Mouse (Mus musculus) kidney, embryonic 16.5 days (tissue): ENCODE data around the gene Sp3. TPM values are rescaled to one million over a fixed set of nuclear protein-coding genes. Genes with fewer than 3 reads are reported as not detected.

Source experiments
- ATAC-seq: fragments of 200-750 bp; cut with Nextera tagmentation; 2 replicates; pipeline ENCODE4 v1.8.0; 2017; ENCODE audit warnings: moderate TSS enrichment; ENCODE audit not compliant: low FRiP score, low TSS enrichment
- H3K27ac ChIP-seq: fragments of 300-500 bp; sonication (generic); 2 replicates; pipeline ENCODE4 v1.5.1; 2014; ENCODE audit warnings: low read length
- H3K27me3 ChIP-seq: fragments of 300-500 bp; sonication (generic); 2 replicates; pipeline ENCODE4 v1.6.1; 2014; ENCODE audit warnings: low read length, control low read depth, mixed read lengths; ENCODE audit not compliant: insufficient read depth
- H3K36me3 ChIP-seq: fragments of 300-500 bp; sonication (generic); 2 replicates; pipeline ENCODE4 v1.6.1; 2014; ENCODE audit warnings: low read length, control low read depth, mixed read lengths; ENCODE audit not compliant: insufficient read depth
- H3K4me1 ChIP-seq: fragments of 300-500 bp; sonication (generic); 2 replicates; pipeline ENCODE4 v1.6.1; 2014; ENCODE audit warnings: low read length, control low read depth, mixed read lengths; ENCODE audit not compliant: insufficient read depth
- H3K4me2 ChIP-seq: fragments of 300-500 bp; sonication (generic); replicated peaks from 2 replicates; pipeline ENCODE4 v1.6.1; 2014; ENCODE audit warnings: low read depth, low read length
- H3K4me3 ChIP-seq: fragments of 300-500 bp; sonication (generic); 2 replicates; pipeline ENCODE4 v1.5.1; 2014; ENCODE audit warnings: mild to moderate bottlenecking, low read length
- H3K9ac ChIP-seq: fragments of 300-500 bp; sonication (generic); replicated peaks from 2 replicates; pipeline ENCODE4 v1.6.1; 2014; ENCODE audit warnings: low read length
- H3K9me3 ChIP-seq: fragments of 300-500 bp; sonication (generic); 2 replicates; pipeline ENCODE4 v1.6.1; 2016; ENCODE audit warnings: low read length, control low read depth
- WGBS: fragments of 180-500 bp; shearing (Covaris S2); extraction: QIAGEN DNeasy Blood & Tissue Kit; methylation state at CpG from one replicate; pipeline ENCODE4 v1.1.7; 2014; 5-methylcytosine and 5-hydroxymethylcytosine counted together
- polyA plus RNA-seq: library from polyadenylated mRNA; unstranded; fragments of >200 nt; fragmentation: Nextera tagmentation; extraction: Ambion mirVana; gene quantifications from 2 replicates; pipeline ENCODE4 v1.2.1, GENCODE M21; 2015

Gene Sp3
- polyA plus RNA-seq, 1 experiment from 2014 or later = 44.6 TPM

GRCm38 (mm10) chr2:72952979-72953378 lies 27.3 kb downstream of the Sp3 start:
- H3K36me3 ChIP-seq = peaks cover 33% of the 10 kb centered on the region
- H3K9me3 ChIP-seq = no peaks in the 10 kb centered on the region
- no peak overlapping the region for H3K27ac ChIP-seq
- no peaks in the 10 kb centered on the region for H3K4me1 ChIP-seq
- H3K9ac ChIP-seq = no peak overlapping the region
- ATAC-seq = no peak
- H3K27me3 ChIP-seq = no peaks in the 10 kb centered on the region
- no peak overlapping the region for H3K4me2 ChIP-seq
- WGBS = 93% methylated on average over 3 of the region's 3 CpGs
- no peak overlapping the region for H3K4me3 ChIP-seq

GRCm38 (mm10) chr2:72935937-72936336 lies 44.3 kb downstream of the Sp3 start:
- ATAC-seq = no peak
- no peak overlapping the region for H3K27ac ChIP-seq
- WGBS = 13% methylated on average over 1 of the region's 1 CpGs
- H3K4me1 ChIP-seq = no peaks in the 10 kb centered on the region
- H3K4me3 ChIP-seq = no peak overlapping the region
- no peak overlapping the region for H3K9ac ChIP-seq
- peaks cover 21% of the 10 kb centered on the region for H3K36me3 ChIP-seq
- no peaks in the 10 kb centered on the region for H3K27me3 ChIP-seq
- no peak overlapping the region for H3K4me2 ChIP-seq
- no peaks in the 10 kb centered on the region for H3K9me3 ChIP-seq

DNA sequence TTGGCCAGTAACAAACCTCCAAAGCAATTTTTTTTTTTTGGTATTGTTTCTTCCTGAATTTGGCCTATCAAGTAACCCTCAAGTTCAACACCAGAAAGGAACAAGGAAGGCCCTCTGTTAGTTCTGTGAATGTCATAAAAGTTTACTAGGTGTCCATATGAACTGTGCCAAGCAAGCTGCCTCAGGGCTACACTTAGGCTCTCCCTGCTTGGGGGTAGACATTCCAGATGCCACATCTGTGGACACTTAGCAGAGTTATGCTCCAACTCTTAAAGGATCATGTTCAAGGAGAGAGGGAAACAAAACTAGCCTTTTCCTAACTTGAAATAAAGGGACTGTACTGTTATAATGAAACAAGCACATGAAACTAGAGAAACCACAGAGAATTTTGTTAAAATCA lies 48.1 kb downstream of the Sp3 start:
- Histone ChIP-seq H3K4me3 (no peak overlapping the region), H3K36me3 (peaks cover 10% of the 10 kb centered on the region), H3K9ac (no peak overlapping the region), H3K27ac (no peak overlapping the region), H3K4me1 (no peaks in the 10 kb centered on the region), H3K27me3 (no peaks in the 10 kb centered on the region), H3K9me3 (no peaks in the 10 kb centered on the region), H3K4me2 (no peak overlapping the region)
- no peak for ATAC-seq

DNA sequence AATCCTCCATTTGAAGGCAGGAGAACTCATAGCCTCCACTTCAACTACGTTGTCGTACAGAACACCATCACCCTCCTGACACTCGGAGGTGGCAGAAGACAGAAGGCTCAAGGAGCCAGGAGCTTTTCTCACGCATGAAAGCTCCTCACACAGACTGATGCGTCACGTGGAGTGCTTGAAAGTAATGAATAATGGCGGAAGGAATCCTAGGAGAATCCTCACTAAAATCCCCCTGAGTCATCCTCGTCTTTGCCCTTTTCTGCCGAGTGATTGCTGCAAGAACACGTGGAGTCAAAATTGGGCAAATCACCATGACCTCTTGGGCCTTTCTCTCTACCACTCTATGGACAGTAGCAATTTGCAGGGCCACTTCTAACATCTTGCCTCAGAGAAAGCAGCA lies 55.3 kb downstream of the Sp3 start:
- H3K4me1 ChIP-seq = no peaks in the 10 kb centered on the region
- ATAC-seq = no peak
- 0 out of 2 replicates have a peak, but pooled peaks cover 3% of the 10 kb centered on the region for H3K9me3 ChIP-seq
- WGBS = 83% methylated on average over 10 of the region's 10 CpGs
- H3K4me3 ChIP-seq = no peak overlapping the region
- H3K36me3 ChIP-seq = no peaks in the 10 kb centered on the region
- no peaks in the 10 kb centered on the region for H3K27me3 ChIP-seq
- H3K4me2 ChIP-seq = no peak overlapping the region
- no peak overlapping the region for H3K9ac ChIP-seq
- no peak overlapping the region for H3K27ac ChIP-seq

DNA sequence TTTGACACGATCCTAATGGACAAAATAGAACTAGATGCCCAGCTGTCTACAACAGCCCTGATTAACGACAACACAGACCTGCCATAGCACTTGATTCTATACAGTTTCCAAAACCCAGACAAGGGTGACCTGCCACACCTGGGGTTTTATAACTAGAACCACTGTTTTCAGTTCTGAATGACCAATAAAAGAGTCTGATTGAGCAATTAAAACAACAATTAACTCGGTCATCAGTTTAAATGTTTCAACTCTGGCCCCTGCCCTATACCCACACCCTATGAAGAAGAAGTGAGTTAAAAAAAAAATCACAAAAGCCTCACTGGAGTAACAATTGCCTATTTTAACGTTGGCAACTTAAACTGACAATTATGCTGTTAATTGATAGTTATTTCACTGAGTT lies 64.1 kb downstream of the Sp3 start:
- Histone ChIP-seq H3K4me1 (no peaks in the 10 kb centered on the region), H3K4me2 (no peak overlapping the region), H3K9ac (no peak overlapping the region), H3K4me3 (no peak overlapping the region), H3K9me3 (no peaks in the 10 kb centered on the region), H3K36me3 (no peaks in the 10 kb centered on the region), H3K27ac (no peak overlapping the region), H3K27me3 (no peaks in the 10 kb centered on the region)
- 59% methylated on average over 4 of the region's 4 CpGs for WGBS
- no peak for ATAC-seq

DNA sequence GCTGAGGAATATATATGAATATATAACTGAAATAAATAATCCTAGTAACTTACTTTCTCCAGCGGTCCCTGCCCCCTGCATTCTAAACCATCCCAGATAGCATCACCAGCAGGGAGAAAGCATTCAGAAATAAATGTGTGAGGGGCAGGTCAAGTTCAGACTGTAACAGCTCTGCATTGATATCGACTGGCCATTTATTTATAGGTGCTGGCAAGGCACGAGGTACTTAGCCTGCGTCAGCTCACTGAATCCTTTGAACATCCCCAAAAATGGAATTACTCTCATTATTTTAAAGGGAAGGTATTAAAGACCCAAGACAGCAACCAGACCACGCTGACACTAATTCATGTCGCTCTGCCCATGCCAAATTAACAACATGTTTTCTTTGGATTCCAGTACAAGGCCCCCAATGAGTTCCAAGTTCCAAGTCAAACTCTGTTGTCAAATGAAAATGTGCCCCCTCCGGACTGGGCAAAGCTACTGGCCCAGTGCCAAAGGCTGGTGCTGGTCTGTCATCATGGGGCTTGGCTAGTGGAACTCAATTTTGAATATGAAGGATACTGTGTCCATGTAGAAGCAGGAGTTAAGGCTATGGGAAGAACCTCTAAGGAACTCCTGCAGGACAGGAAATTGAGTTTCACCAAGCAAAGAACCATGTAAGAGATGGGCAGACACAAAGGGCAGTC lies 64.9 kb downstream of the Sp3 start:
- Histone ChIP-seq H3K9ac (no peak overlapping the region), H3K4me3 (no peak overlapping the region), H3K4me2 (no peak overlapping the region), H3K9me3 (no peaks in the 10 kb centered on the region), H3K4me1 (no peaks in the 10 kb centered on the region), H3K36me3 (no peaks in the 10 kb centered on the region), H3K27me3 (no peaks in the 10 kb centered on the region), H3K27ac (no peak overlapping the region)
- 74% methylated on average over 7 of the region's 7 CpGs for WGBS
- ATAC-seq = no peak

DNA sequence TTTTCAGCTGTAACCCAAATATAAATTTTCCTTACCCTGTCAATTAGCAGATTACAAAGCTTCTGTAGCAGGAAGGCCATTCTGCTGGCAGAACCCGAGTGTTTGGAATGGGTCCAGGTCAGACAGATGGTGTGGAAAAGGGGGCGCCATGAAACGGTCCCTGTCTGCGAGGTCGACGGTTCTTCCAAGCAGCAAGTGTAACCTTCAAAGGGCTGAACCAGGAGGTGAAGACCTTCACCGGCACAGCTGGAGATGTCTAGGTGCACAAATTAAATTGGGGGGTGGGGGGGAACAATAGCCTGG lies 66.8 kb downstream of the Sp3 start:
- Histone ChIP-seq H3K36me3 (no peaks in the 10 kb centered on the region), H3K9me3 (no peaks in the 10 kb centered on the region), H3K4me1 (no peaks in the 10 kb centered on the region), H3K27ac (no peak overlapping the region), H3K9ac (no peak overlapping the region), H3K27me3 (no peaks in the 10 kb centered on the region), H3K4me3 (no peak overlapping the region), H3K4me2 (no peak overlapping the region)
- WGBS = 74% methylated on average over 7 of the region's 7 CpGs
- no peak for ATAC-seq

DNA sequence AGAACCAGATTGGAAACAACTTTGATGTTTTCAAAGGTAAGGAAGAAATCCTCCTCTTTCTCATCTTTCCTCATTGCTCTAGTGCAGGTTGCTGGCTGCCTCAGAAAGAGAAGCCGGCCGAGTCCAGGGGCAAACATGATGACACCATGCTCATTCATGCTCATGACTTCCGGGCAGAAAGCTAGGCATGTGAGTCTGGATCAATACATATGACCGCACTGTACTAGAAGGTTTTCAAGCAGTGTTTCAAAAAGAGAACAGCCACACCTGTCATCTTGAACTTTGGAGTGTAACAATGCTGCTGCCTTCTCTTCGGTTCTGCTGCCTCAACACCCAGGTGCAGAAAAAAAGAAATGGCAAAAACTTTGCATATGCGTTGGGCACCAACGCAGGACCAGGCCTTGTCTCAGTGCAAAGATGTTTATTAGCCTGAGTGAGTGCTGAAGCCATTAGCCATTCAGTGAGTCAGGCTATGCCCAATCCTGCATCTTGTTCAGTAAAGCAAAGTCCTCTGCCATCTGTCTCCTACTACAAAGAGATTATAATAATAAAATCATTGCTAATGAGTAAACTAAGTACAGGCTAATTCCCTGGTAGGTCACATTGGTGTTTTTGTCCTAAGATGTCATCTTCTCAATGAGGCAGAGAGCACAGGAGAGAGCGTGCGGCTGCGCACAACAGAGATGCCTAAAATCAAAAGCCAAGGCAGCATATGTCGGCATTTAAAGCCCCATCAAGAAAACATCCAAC lies 67.4 kb downstream of the Sp3 start:
- Histone ChIP-seq H3K4me2 (no peak overlapping the region), H3K9ac (no peak overlapping the region), H3K27me3 (no peaks in the 10 kb centered on the region), H3K27ac (no peak overlapping the region), H3K4me1 (no peaks in the 10 kb centered on the region), H3K4me3 (no peak overlapping the region), H3K9me3 (no peaks in the 10 kb centered on the region), H3K36me3 (no peaks in the 10 kb centered on the region)
- ATAC-seq = no peak
- WGBS = 88% methylated on average over 11 of the region's 11 CpGs

GRCm38 (mm10) chr2:72911527-72911926 lies 68.7 kb downstream of the Sp3 start:
- Histone ChIP-seq H3K36me3 (no peaks in the 10 kb centered on the region), H3K27ac (no peak overlapping the region), H3K4me3 (no peak overlapping the region), H3K9ac (no peak overlapping the region), H3K4me1 (no peaks in the 10 kb centered on the region), H3K27me3 (no peaks in the 10 kb centered on the region), H3K9me3 (no peaks in the 10 kb centered on the region), H3K4me2 (no peak overlapping the region)
- 81% methylated on average over 9 of the region's 9 CpGs for WGBS
- ATAC-seq = no peak

GRCm38 (mm10) chr2:72909046-72909445 lies 71.2 kb downstream of the Sp3 start:
- Histone ChIP-seq H3K4me3 (no peak overlapping the region), H3K27me3 (no peaks in the 10 kb centered on the region), H3K36me3 (no peaks in the 10 kb centered on the region), H3K4me2 (no peak overlapping the region), H3K4me1 (no peaks in the 10 kb centered on the region), H3K9ac (no peak overlapping the region), H3K9me3 (no peaks in the 10 kb centered on the region), H3K27ac (no peak overlapping the region)
- ATAC-seq = no peak
- WGBS = 70% methylated on average over 4 of the region's 4 CpGs
